Mouse (Mus musculus): Measurements from ENCODE around the gene Hand1.
"Not testable (repeated sequence)": the region's sequence is repeated elsewhere in the genome, so short reads cannot be mapped to it uniquely, and the experiment has no call there.

Gene Hand1

DNA sequence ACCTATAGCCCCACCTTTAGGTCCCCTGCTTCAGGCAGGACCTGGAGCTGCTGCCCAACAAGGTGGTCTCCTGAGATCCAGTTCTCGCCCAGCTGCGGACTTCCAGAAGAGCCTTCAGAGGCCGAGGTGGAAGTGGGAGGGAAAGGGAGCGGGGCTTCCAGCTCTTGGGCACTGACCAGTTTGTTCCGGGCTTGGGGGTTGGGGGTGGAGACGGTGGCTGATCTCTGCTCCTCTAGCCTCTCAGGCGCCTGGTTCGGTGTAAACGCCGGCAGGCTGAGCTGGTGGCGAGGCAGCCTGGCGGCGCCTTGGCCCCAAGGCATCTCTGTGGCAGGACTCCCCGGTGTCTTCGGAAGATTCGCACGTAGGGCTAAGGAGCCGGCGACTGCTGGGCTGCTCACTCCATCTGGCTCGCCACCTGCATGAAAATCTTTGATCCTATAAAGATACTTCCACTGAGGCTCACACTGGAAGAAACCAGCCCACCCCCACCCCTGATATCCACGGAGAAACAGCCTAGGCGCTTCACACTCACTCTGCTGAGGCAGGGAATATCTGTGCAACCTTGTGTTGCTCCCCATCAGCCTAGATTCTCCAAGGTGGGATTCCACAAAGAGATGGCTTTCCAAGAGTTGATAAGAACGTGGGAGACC lies at the start of gene Hand1:
TSS of gene Hand1 (minus strand) at position 267 of the 650 bp plus-strand sequence.
- DNase-seq (ENCODE audit: low spot score in 2 of 2), result no peak

DNA sequence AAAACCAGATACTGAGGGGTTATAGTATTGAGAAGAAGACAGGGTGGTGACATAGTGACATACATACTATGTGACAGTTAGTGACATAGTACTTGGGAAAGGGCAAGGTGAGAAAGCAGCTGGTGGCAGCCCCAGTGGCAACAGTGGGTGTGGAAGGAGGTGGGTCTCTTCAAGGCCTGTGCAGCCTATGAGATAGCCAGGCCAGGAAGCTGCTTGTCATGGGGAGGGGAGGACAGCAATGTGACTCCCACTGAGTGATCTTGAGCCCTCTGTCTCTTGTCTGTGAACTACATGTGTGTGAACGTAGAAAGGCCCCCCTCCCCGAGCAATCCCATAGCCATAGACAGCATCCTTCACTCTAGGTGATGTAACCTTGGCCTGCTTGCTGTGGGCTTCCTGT lies 43.5 kb upstream of the Hand1 start:
- DNase-seq (ENCODE audit: low spot score in 2 of 2), result no peak

DNA sequence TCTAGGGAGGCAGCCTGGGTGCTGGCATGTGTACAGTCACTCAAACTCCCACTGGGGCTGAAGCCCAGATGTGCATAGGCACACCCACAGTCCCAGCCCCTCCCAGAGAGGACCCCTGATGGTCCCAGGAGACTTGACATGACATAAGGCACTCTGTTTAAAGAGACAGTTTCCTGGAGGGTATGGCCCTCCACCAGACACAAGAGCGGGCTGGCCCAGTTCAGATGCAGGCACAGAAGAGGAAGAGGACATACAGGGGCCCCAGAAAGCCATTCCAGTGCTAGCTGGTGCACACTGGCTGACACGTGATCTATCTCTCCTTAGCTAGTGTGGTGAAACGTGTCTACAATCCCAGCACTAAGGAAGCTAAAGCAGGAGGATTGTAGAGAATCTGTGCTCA lies 40.4 kb upstream of the Hand1 start:
- DNase-seq (ENCODE audit: low spot score in 2 of 2), result peak in 1 of 2 experiments; percentile 9

DNA sequence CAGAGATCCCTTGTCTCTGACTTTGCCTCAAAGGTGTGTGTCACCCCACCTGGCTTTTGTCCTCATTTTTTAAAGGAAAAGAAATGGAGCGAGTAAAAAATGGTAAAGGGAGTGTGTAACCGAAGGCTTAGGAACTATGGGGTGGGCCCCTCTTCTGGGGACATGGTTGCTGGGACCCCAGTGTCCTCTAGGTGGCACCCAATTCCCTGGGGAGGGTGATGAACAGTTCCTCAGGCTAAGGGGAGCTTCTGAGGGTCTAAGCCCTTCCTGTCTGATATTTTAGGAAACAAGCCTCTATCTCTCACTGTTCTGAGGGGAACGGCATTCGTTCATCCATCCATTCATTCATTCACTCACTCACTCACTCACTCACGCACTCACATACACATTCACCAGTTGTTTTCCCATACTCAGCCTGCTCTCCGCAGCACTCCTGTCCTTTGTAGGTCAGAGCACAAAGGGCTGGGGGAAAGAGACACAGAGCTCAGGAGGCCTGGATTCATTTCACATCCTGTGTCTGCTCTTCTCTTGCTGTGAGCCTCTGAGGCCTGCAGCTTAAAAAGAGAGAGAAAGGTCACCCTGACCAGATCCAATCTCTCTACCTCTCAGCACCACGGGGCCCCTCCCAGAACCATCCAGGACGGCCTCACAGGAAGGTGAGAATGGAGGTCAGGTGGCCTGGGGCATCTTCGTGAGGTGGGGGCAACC lies 36.3 kb upstream of the Hand1 start:
- peak in 1 of 2 experiments; percentile 32 for DNase-seq (ENCODE audit: low spot score in 2 of 2)

DNA sequence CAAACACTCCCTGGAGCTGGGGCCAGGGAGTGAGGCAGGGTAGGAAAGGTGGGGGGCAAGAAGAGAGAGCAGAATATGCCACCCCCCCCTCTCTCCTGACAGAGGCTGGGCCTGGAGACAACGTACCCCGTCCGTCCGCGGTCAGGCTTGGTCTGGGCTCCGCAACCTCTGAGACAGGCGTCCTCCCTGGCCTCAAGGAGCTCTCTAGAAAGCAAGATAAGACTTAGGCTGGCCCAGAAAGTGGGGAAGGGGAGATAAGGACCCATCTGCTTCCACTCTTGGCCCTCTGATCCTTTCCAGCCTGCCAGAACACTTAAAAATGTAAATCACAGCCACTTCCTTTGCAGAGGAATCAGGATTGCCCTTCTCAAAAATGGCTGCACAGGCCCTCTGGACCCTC lies 33.8 kb upstream of the Hand1 start:
- DNase-seq (ENCODE audit: low spot score in 2 of 2), result no peak

DNA sequence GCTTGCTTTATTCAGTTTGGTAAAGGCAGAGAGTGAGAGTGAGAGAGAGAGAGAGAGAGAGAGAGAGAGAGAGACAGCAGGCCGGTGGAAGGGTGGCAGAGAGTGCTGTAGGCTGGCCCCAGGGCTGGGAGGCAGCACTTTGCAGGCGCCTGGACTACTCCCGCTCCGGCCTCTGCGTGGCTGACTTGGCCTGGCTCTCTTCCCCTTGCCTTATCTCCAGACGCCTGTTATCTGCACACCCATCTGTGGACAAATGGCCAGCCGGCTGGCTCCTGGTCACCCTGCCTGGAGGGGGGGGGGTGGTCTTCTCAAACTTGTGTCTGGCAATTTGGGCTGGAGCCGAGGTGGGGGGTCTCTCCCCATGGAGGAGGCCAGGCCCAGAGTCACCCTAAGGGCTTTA lies 32.0 kb upstream of the Hand1 start:
- DNase-seq (ENCODE audit: low spot score in 2 of 2), result no peak

DNA sequence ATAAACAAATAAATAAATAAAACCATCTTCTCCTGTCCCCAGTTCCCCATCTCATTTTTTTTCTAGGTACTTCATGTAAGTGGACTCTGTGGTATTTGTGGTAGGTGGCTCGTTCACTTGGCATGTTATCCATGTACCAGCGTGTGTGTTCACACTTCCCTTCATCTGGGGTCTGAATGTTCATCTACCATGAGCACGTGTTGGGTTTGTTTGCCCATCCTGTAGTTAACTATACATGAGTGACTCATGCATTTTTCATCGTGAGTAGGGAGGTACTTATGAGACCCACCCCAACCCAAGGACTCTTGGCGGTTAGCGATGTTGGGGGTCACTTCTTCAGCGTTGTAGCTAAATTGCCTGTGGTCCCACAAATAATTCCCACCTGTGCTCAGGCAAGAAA lies 29.5 kb upstream of the Hand1 start:
- DNase-seq (ENCODE audit: low spot score in 2 of 2), result no peak

DNA sequence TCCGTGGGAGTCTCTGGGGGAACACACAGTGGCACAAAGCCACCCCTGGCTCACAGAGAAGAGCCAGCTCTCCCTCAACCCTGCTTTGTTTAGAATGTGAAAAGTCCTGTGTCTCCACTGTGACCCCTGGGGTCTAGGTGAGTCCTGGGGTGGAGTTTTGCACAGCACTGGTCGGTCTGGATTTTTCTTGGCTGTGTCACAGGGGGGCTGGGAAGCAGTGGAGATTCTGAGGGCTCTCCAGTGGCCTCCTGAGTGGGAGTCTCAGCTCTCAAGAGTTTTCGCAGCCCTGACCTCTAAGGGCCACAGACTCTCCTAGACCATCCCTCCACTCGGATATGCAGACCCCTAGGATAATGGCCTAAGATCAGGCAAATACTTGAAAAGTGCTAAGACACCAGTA lies 25.1 kb upstream of the Hand1 start:
- DNase-seq (ENCODE audit: low spot score in 2 of 2), result no peak

DNA sequence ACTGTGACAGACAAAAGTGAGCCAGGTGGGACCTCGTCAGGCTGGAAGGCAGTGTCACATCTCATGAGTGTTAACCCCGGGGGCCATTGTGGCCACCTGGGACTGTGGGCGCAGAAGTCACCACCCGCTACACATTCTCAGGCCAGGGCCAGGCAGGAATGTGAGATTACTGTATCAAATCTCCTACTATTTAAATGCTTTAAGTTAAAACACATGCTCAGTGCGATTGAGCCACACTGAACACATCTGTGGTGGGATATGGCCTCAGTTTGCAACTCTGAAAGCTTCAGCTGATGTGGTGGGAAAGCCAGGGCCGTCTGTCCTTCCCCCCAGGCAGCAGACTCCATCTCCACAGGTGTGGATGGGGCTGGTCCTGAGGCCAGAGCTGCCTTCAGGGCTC lies 21.0 kb upstream of the Hand1 start:
- DNase-seq (ENCODE audit: low spot score in 2 of 2), result no peak

DNA sequence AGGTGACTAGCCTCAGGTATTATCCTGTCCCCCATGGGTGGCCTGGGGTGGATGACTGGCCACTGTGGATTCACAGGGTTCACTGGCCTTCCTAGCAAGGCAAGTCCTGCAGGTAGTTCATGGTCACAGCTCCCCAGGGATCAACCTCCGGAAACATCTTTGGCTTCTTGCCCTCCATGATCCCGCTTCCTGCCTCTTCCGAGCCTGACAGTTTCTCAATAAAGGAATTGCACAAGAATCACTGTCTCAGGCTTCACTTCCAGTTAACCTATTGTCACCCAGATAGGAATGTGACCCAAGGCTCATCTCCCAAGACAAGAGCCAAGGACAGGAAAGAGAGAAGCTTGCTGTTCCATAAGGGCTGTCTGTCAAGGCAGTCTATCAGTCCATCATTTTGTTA lies 18.3 kb upstream of the Hand1 start:
- DNase-seq (ENCODE audit: low spot score in 2 of 2), result no peak

DNA sequence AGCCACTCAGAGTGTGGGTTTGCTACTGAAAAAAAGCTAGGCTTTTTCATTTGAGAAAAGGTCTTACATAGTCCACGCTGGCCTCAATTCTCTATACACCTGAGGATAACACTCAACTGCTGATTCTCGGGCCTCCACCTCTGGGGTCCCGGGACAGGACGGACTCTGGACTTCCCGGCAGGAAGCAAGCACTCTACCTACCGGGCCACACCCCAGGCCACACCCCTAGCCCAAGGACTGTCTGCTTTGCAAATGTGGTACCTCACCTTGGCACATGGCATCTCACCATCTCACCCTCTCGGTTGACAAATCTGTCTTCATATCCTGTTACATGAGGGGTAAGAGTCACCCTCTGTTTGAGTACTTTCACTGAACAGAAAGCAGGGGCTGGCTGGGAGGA lies 17.7 kb upstream of the Hand1 start:
- DNase-seq (ENCODE audit: low spot score in 2 of 2), result no peak

DNA sequence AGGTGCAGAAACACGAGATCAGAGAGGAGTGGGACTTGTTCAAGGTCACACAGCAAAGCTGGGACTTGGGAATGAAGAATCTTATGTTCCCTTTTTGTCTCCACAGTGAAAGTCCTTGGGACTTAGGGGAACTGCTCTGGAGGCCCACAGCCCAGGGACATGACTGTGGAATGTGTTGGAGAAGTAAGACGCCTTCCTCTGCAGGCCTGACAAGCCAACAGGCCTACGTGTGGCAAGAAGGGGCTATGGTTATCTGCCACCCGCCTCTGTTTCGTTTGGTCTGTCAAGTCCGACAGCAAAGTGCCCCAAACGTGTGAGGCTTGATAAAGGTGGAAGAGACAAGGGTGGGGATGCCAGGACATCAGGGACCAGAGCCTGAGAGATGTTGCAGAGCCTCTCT lies 14.8 kb upstream of the Hand1 start:
- no peak for DNase-seq (ENCODE audit: low spot score in 2 of 2)

DNA sequence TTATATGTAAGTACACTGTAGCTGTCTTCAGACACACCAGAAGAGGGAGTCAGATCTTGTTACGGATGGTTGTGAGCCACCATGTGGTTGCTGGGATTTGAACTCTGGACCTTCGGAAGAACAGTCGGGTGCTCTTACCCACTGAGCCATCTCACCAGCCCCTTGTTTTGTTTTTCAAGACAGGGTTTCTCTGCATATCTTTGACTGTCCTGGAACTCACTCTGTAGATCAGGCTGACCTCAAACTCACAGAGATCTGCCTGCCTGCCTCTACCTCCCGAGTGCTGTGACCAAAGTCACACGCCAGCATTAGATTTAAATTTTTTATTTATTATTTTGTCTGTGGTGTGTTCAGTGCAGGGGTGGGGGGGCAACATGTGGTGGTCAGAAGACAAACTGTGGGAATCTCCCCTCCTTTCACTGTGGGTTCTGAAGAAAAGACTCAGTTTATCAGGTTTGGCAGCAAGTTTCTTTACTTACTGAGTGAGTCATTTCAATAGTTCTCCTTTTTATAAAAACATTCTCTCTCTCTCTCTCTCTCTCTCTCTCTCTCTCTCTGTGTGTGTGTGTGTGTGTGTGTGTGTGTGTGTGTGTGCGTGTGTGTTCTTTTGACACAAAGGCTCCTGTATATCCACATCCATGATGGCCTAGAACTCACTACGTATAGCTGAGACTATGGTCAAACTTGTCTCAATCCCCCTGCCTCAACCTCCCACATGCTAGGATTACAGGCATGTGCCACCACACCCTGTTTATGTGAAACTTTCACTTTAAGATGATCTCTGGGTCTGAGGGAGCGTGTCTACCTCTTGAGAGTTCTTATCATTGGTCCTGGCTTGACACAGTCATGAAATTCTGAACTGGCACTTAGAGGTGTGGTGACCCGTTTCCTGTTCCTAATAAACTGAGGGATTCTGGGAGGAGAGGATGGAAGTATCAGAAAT lies 14.1 kb upstream of the Hand1 start:
- DNase-seq (ENCODE audit: low spot score in 2 of 2), result not testable (repeated sequence)

DNA sequence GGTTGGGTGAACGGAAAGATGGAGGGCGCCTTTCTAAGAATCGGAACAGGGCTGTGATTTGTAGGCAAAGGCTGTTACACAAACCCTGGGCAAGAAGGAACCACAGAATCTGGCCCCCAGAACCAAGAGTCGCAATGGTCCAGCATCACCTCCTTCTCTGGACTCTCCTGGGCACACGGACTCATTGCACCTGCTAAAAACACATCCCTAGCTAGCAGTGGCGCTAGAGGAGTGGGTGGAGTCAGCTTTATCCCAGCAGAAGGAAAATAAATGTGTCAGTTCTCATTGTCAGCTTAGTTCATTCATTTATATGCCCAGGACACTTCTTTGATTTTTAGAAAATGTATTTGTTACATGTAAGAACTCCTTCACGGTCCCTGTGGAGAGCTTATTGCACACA lies 8.8 kb upstream of the Hand1 start:
- DNase-seq (ENCODE audit: low spot score in 2 of 2), result no peak

DNA sequence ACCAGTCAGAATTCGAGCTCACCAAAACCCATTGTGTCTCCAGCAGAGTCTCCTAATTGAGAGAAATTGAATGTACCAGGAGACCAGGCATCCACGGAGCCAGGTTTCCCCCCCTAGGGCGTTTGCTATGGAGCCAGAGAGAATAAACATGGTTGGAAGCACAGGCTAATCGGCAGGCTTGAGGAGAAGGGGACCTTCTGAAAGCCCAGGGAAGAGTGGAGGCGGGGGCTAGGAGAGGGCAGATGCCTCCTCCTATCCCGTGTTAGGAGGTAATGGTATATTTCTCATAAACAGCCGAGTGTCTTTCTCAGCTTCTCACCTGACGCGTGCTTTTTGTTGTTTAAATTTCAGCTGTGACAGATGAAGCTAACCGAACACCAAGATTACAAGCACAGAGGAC lies 8.4 kb upstream of the Hand1 start:
- no peak for DNase-seq (ENCODE audit: low spot score in 2 of 2)

DNA sequence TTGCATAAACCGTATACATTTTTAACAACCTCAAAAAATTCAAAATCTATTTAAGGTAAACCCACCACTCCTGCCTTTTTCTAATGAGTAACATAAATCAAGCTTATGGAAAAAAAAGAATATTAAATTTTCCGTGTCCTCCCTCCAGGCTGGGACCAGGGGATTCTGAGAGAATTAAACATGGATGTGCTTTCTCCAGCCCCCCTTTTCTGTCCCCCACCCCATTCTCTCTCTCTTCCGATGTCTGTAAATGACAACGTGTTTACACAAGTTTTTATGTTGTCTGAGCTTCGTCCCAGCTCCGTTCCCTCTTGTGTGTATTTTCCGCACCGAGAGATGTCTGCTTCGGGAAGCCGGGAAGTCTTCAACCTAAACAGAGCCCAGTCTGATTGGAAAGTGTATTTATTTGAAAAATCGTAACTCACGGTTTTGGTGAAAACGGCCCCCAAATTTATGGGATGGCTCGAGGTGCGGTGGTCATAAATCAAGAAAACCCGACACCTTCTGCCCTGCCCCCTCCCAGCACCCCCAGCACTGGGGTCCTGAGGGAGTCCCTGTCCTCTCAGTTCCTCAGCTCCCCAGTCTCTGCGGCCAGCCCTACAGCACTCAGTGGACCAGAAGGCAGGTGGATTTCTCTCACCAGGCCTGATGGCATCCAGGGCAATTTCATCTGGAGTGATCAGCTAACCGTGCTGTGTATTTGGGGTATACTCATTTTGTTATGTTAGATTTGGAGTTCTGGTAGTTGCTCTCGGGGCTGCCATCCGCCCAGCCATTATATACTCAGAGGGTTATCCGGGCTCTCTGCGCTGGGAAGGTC lies 5.5 kb upstream of the Hand1 start:
- no peak for DNase-seq (ENCODE audit: low spot score in 2 of 2)

DNA sequence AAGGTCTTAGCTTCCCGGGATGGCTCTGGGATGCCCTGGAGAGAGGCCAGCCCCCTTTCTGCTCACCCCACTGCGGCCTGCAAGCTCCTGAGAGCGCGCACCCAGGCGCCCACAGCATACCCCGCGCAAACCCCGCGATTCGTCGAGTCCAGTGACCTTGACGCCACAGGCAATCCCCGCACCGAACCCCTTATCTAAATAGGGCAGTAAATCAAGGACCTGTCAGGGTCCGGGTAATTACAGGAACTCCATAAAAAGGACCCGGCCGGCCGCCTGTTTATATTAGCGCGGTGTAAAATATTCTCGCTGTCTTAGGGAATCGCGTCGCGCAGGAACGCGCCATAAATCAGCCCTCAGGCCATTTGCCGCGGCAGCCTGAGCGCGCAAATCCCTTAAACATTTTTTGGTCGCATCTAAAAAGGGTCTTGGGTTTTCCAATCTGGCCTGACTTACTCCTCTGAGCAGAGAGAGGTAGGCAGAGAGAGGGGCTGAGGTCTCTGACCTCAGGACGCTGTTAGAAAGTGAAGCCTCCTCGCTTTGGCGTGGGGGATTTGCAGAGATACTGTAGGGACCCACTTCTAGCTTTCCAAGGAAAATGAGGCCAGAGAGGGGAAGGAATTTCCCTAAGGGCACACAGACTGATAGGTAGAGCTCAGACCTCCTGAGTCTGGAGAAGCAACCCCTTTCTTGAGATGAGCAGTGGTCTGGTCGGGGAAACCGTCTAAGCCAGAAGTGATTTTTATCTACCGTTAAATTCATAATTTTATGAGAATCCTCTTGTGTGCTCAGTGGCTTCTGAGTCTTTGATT lies 4.5 kb upstream of the Hand1 start:
- DNase-seq (ENCODE audit: low spot score in 2 of 2), result no peak

DNA sequence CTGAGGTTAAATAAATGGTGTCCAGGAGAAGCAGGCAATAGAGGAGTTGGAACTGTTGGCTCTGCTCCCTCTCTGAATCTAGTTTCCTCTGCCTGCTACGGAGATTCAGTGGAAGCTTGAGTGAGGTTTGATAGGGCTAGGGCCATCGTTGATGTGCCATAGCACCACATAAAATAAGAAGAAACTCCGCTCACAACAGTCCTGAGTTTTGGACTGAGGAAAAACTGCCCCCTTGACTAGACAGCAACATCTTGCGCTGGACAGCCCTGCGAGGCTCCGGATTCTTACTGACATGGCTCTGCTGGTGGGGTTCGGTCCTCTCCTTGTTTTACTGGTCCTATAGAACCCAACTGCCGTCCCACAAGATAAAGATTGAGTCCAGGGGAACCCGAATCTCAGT lies 3.8 kb upstream of the Hand1 start:
- DNase-seq (ENCODE audit: low spot score in 2 of 2), result no peak

DNA sequence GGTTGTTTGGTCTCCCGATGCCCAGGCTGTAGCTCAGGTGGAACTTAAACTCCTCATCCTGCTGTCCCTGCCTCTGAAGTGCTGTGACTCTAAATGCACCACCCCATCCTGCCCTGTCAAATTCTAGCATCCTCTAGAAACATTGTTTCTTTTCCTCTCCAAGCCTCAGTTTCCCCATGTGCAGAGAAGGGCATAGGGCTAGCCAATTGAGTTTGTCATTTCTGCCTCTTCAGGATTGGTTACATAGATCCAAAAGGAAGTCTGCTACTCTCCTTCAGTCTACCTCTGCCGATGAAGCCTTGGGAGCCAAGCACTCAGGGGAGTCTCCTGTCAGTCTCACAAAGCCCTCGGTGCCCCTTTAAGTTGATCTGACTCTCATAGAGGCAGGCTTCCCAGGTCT lies 3.3 kb upstream of the Hand1 start:
- no peak for DNase-seq (ENCODE audit: low spot score in 2 of 2)

DNA sequence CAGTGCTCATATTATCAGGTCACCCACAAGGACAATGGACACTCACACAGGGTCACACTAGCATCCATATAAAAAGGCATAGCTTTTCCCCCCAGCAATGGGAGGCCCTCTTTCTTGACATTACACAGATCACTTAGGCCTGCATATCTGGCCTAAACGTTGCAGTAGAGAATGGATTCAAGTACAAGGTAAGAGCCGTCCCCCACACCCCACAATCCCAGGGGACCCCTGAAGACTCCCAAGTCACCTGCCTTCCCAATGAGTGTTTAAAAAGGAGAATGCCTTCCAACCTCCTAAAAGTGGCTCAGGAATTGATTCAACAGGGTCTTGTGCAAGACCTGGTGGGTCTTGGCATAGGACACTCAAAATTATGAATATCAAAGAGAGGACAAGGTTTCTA lies 2.7 kb upstream of the Hand1 start:
- no peak for DNase-seq (ENCODE audit: low spot score in 2 of 2)

DNA sequence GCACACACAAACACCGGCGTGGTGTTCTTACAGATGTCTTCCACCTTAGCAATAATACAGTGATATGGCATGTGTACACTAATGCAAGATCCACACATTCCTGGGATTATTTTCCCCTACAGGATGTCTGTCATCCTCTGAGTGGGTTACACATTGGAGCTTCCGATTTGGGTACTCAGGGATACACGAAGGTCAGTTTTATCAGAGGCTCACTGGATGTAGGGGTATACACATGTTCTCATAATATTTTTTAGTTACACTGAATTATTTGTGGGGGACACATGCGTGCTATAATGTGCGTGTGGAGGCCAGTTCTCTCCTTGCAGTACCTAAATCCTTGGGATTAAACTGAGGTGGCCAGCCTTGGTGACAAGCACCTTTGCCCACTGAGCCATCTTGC lies 1.4 kb upstream of the Hand1 start:
- DNase-seq (ENCODE audit: low spot score in 2 of 2), result no peak

All from spleen, postnatal 14 days (tissue).